Mouse (Mus musculus): ENCODE data around the gene Irgm1.
"Not testable (repeated sequence)": the region's sequence is repeated elsewhere in the genome, so short reads cannot be mapped to it uniquely, and the experiment has no call there.

The Irgm1 gene

DNA sequence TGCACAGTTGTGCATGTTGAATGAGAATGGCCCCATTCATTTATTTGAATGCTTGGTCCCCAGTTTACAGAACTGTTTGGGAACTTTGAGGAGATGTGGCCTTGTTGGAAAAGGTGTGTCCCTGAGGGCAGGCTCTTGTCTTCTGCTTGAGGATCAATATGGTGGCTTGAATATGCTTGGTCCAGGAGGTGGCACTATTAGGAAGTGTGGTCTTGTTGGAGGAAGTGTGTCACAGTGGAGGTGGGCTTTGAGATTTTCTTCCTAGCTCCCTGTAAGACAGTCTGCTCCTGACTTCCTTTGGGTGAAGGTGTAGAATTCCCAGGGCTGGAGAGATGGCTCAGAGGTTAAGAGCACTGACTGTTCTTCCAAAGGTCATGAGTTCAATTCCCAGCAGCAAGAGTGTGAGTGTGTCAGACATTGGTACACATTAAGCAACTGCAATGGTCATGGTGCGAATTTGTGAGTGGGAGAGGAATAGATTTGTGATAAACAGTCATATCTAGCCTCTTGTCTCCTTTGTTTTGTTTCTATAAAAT is 8.6 kb downstream of the Irgm1 start:
- in situ Hi-C loops (cut with MseI, MboI), result no loop called here

DNA sequence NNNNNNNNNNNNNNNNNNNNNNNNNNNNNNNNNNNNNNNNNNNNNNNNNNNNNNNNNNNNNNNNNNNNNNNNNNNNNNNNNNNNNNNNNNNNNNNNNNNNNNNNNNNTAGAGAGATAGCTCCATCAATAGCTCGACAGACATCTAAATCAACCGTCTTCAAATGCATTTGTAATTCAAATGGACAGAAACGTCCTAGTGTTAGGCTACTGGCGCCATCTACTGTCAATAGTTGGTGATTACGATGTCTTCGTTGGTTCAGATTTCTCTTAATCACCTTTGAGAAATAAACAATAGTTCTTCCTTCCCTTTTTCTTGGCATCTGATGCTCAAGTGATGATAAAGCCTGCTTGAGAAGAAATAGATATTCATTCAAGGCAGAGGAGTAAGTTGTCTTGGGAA is 12.5 kb downstream of the Irgm1 start:
- in situ Hi-C loops (cut with MseI, MboI), result loop anchor here (5.0 kb wide), 1 partner anchor 72 kb away; no protein-coding TSS in a partner anchor

DNA sequence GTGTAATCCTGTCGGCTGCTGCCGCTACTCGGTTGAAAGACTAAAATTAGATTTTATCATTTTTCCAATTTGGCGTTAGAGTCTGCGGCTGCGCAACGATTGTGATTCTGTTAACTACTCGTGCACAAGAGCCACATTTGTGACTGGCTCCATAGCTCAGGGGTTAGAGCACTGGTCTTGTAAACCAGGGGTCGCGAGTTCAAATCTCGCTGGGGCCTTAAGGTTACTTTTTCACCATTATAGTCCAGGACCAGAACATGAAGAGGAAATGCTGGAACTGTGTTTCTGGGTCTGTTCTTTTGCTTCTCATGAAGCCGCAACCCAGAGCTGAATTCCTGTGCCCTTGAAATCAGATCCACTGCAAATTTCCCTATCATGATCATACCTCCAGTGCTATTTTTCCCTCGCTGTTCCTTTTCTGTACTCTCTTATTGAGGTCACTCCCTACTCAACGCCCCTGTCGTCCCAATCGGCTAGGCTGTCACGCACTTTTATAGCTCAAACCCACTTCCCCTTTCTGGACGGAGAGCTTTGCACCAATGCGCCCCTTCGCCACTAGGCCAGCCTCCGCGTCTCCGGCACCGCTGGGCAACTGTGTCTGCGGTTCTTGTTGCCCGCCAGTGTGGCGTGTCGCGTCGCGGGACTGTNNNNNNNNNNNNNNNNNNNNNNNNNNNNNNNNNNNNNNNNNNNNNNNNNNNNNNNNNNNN is 17.9 kb downstream of the Irgm1 start:
- in situ Hi-C loops (cut with MseI, MboI), result no loop called here

DNA sequence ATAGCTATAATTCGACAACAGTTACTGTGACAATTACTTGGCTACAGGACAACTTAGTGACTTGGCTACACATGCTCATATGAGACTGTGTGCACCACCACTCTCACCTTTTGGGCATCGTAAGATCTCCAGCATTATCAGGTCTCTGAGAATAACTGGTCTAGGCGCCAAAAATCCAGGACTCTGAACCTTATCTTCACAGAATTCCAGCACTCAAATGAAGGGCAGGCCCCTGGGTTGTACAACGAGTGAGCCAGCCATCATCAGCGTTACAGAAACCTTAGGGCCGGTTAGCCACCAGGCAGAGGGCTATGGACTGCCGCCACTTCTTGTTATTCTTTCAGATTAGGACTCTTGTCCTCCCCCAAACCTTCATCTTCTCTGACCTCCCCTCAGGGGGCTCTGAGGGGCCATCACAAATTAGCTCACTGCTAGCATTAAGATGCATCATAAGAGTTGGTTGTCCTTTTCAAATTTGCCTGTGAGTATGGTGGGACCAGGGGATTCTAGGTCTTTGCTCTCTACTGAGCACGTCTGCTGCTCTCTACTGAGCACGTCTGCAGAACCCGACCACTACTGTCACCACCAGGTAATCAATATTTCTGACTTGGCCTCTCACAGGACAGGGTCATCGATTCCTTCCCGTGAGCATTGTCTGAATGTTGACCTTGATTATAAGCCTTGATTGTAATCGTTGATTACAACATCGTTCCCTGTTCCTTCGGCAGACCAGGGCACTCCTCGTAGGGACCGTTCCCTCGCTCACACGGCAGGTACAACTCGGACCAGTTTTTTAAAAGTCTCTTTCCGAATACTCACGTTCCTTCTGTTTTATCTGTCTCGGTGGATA is 18.6 kb downstream of the Irgm1 start:
- in situ Hi-C loops (cut with MseI, MboI), result no loop called here

DNA sequence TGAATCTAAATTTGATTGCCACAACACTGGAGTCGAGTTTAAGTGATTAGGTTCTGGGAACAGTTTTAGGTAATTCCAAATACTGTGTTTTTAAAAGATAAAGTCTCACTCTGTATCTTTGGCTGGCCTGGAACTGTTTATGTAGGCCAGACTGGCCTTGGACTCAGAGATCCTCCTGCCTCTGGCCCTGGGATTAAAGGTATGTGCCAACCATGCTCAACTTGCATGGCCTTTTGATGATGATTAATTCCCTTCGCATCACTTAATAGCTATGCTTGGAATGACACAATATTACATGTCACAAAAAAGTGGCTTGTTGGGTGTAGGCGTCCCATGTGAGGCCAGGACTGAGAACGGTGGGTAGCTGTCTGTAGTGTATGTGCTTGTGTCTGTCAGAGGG is 19.3 kb downstream of the Irgm1 start:
- in situ Hi-C loops (cut with MseI, MboI), result no loop called here

DNA sequence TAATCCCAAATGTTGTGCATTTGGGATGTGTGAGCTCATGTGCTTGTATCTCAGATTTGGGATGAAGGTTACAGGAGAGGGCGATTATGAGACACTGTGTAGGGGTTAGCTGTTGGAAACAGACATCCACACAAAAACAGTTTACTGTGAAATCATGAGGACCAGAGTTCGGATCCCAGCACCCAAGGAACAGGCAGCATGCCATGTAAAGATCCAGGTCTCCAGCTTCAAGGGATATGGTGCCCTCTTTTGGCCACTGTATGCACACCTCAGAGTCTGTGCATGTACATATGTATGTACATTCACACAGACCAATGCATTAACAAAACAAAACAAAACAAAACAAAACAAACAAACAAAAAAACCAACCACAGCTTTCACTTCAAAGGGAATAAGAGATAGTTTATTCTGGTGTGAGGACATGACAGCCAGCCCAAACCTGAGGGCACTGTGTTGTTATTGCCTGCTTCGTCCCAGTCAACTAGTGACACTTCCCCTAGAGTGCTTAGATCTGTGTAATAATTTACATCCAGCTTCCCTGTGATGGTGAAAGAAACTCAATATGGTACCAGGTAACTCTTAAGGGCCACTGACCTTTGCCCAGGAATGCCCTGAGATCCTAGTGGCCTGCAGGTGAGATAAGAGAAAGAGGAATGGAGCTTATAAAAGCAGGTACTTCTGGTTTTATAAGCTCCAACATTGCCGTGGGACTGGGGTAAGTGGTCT is 20.1 kb downstream of the Irgm1 start:
- in situ Hi-C loops (cut with MseI, MboI), result no loop called here

DNA sequence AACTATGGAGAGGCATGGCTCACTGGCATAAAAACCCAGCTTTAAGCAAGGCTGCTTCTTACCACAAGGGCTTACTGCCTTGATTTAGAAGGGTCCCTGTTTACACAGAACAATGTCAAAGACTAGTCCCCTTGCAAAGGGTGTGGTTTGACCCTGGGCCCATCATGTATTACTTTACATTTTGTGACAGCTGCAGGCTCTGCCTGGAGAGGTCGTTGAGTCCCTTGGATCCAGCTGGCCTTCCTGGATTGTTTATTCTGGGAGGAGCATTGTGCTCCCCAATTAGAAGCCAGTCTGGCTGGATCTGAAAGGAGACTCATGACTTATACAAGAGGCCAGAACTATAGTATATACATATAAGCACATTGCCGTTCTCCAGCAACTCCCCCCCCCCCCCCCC is 21.2 kb downstream of the Irgm1 start:
- in situ Hi-C loops (cut with MseI, MboI), result no loop called here

DNA sequence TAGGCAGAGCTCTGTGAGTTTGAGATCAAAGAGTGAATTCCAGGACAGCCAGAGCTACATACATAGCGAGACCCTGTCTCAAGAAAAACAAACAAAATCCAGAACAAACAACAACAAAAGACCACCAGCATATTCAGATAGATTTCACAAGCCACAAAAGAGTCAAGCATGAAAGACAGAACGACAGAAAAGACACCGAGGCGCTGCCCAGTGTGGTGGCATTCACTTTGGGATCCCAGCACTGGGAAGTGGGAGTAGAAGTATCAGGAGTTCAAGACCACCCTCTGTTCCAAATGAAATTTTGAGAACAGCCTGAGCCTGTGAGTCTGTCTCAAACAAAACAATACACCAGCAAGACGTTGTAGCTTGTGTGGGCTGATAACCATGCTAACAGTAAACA is 24.6 kb downstream of the Irgm1 start:
- in situ Hi-C loops (cut with MseI, MboI), result no loop called here

DNA sequence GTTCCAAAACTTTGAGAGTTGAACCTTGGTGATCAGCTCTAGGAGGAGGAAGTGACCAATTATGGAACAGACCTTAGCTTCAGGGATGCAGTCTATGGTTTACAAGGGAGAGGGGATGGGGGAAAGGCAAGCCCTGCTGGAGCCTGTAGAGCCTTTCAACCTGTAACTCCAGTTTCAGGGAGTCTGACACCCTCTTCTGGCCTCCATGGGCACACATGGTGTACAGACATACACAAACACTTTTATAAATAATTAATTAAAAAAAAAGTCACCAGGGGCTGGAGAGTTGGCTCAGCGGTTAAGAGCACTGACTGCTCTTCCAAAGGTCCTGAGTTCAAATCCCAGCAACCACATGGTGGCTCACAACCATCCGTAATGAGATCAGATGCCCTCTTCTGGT is 25.1 kb downstream of the Irgm1 start:
- in situ Hi-C loops (cut with MseI, MboI), result not testable (repeated sequence)

DNA sequence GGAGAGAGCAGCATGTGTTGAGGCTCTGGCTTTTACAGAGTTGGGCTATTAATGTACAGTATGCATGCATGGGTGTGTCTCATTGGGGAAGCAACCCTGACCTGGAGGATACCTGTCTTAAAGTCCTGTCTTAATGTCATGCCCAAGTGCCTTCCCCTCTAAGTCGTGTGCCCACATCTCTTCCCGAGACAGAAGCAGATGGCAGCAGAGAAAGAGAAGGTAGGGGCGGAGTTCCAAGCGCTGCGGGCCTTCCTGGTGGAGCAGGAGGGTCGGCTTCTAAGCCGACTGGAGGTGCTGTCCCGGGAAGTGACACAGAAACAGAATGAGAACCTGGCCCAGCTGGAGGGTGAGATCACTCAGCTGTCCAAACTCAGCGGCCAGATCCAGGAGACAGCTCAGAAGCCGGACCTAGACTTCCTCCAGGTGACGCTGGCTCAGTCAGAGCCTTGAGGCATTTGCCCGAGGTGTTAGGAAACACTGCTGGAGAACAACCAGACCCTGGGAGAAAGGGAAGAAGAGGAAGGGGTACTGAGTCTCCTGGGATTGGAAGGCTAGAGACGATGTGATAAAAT is 26.2 kb downstream of the Irgm1 start:
- in situ Hi-C loops (cut with MseI, MboI), result no loop called here

DNA sequence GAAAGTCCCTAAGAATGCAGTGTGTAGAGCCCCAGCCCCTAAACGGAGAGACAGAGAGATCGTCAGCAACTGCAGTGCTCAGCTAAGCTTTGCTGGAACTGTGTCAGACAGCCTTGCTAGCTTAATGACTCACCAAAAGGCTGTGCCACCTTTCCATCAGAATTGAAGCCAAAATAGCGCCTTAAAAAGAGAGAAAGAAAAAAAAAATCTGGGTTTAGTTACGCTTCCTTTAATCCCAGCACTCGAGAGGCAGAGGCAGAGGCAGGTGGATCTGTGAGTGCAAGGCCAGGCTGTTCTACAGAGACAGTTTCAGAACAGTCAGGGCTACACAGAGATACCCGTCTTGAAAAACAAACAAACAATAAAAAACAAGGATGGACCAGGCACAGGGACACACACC is 27.2 kb downstream of the Irgm1 start:
- in situ Hi-C loops (cut with MseI, MboI), result no loop called here

DNA sequence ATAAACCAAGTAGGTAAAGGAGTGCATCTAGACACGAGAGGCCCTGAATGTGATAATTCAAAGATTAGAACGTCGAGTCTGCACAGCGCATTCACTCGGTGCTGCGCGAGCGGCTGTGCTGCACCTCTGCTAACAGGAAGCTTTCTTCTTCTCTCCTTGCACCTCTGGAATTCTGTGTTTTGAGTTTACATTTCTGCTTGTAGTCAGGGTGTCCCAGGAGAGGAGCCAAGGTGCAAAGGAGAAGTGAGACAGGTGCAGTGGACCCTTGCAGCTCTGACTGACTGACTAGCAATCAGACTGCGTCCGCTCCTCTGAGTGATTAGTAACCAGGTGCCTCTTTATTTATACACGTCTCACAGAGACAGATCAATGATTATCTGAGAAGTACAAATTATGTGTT is 28.3 kb downstream of the Irgm1 start:
- in situ Hi-C loops (cut with MseI, MboI), result no loop called here

DNA sequence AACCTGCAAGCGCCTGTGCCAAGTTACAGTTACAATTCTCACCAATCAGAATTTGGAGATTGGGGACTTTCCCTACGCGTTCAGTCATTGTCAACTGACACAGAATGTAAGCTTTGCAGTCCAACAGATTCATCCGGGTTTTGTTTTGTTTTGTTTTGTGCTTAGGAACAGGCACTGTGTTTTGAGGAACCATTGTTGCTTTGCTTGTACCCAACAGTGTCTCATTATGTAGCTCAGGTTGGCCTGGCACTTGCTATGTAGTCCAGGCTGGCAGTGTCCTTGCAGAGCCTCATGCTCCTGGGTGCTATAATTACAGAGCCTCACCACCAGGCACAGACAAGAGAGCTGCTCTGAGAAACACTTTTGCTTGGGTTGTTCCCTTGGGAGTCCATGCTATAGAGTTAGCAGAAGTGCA is 29.1 kb downstream of the Irgm1 start:
- in situ Hi-C loops (cut with MseI, MboI), result no loop called here

DNA sequence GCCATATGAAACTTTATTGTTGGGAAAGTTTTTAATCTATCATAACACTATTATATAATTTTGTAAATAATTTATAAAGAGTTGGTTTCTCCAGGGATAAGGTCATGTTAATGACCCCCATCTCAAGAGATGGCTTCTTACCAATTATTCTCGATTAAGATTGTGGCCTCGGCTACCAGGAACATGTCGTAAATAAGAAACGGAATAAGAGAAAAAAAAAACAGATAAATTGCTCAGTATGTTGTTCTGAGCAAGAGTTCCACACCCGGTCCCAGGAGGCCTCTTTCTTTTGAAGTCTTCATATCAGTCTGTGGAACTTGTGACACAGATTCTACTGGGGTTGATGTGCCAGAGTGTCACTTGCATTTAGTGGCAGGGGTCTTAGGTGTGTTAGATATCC is 30.3 kb downstream of the Irgm1 start:
- in situ Hi-C loops (cut with MseI, MboI), result no loop called here

DNA sequence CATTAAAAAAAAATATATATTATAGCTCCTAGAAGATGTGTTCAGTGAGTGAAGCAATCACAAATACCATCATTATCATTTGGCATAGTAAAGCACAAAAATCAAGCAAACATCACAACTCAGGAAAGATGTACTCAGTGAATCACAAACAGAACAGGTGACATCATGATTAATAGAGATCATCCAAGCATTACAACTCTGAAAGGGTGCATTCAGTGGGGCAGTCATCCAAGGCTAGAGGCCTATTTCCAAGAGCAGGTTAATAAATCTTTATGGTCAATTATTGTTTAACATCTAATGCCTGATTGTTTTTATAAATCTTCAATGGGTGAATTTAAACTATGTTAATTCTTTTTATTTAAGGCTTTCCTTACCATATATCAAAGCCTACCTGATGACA is 30.7 kb downstream of the Irgm1 start:
- in situ Hi-C loops (cut with MseI, MboI), result no loop called here

DNA sequence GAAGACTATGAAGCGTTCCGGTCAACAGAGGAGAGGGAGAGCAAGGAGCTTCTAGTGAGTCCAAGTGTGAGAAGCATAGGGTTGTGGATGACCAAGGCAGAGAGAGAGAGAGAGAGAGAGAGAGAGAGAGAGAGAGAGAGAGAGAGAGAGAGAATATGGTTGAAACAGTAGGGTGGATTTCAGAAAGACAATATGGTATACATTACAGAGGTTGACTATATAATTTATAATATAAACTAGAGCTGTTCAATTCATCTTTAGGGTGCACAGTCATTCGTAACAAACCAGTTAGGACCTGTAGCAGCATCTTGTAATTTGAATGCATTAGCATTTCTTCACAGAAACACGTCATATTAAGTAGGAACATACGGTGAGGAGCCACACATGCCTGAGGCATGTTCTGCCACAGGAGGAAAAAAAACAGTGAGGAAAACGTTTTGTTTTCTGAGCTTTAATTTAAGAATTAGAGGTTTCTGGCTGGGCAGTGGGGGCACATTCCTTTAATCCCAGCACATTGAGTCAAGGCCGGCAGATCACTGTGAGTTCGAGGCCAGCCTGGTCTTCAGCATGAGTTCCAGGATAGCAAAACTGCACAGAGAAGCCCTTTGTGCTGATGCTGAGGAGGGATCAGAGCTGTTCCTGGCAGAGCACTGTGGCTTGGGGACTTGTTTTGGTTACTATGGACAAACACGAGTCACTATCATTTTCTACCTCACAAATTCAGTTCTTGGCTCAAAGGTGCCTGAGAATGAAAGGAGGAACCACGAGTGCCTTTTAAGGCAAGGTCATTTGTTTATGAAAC is 32.4 kb downstream of the Irgm1 start:
- in situ Hi-C loops (cut with MseI, MboI), result no loop called here

DNA sequence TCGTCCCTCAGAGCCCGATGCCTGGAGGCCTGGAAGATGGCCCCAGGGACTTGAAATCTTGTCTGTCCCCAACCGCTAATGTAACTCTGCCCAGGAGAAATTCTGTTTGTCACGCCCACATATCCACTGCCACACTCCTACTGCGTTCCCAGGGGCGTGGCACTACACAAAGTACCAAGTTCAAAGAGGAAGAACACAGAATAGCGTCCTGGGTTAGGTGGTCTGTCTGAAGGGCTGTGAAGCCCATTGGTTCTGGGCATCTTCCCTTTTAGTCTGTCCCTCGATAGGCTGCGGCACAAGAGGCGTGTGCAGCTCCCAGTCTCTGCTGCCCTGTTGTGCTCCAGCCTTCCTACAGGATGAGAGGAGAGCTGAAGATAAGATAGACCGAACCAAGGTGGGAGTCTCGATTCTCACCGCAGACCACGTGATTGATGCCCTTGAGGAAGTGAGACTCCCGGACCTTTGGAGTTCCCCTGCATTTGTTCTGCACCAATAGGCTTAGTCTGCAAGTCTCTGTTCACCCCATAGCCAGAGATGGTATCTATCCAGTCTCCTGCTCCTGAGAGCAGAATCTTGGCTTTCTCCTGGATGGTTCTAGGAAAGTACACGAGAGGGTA is 33.2 kb downstream of the Irgm1 start:
- in situ Hi-C loops (cut with MseI, MboI), result no loop called here

DNA sequence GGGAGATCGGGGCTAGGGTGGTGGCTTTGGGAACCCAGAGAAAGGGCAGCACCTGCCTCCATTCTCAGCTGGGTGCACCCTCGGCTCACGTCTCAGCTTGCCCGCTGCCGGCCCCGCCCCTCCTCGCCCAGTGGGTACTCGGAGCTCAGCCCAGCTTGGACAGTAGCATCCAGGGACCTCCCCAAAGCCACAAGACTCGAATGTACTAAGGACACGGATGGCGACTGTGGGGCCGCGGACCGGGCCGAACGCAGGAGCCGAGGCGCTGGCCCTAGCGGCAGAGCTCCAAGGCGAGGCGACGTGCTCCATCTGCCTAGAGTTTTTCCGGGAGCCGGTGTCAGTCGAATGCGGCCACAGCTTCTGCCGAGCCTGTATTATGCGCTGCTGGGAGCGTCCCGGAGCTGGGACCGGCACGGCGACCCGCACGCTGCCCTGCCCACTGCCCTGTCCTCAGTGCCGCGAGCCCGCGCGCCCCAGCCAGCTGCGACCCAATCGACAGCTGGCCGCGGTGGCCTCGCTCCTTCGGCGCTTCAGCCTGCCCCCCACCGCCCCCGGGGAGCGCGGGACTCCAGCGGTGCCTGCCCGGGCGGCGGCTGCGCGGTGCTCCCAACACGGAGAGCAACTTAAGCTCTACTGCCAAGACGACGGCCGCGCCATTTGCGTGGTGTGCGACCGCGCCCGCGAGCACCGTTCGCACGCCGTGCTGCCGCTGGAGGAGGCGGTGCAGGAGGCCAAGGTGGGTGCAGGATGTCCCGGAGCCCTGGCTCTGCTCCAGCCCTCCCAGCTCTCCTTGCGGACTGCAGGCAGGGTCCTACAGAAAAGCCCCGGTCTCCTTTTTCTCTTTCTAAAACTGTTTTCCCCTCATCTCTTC is 33.9 kb downstream of the Irgm1 start:
- in situ Hi-C loops (cut with MseI, MboI), result no loop called here

DNA sequence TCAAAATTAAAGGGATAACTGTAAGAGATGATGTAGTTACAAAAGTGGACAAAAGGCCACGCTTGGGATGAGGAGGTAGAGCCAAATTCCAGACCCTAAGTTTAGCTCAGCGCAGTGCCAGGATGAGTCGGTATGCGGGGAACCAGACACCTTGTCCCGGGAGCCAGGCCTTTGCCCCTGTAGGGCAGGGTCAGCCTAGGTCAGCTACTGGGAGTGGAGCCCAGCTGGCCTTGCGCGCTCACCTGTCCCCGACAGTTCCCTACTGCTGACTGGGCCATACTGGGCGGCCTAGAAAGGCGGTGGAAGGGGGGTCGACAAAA is 34.5 kb downstream of the Irgm1 start:
- in situ Hi-C loops (cut with MseI, MboI), result no loop called here

DNA sequence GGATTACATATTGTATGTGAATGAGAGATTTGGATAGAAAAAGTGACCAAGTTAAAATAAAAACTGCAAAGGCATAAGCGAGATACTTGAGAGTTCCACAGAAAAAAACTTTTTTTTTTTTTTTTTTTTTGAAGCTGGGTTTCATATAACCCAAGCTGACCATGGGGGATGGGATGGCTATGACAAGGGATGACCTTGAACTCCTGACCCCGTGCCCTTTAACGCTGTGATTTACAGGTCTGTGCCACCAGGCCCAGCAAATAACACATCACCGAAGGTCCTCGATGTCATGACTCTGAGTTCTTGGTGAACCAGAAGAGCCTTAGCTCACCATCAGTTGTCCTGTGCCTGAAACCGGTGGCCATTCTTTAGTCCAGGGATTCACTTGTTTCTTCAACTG is 35.6 kb downstream of the Irgm1 start:
- in situ Hi-C loops (cut with MseI, MboI), result no loop called here
